ENCODE assay signal across 27 mouse cellular contexts in the genomic region with DNA sequence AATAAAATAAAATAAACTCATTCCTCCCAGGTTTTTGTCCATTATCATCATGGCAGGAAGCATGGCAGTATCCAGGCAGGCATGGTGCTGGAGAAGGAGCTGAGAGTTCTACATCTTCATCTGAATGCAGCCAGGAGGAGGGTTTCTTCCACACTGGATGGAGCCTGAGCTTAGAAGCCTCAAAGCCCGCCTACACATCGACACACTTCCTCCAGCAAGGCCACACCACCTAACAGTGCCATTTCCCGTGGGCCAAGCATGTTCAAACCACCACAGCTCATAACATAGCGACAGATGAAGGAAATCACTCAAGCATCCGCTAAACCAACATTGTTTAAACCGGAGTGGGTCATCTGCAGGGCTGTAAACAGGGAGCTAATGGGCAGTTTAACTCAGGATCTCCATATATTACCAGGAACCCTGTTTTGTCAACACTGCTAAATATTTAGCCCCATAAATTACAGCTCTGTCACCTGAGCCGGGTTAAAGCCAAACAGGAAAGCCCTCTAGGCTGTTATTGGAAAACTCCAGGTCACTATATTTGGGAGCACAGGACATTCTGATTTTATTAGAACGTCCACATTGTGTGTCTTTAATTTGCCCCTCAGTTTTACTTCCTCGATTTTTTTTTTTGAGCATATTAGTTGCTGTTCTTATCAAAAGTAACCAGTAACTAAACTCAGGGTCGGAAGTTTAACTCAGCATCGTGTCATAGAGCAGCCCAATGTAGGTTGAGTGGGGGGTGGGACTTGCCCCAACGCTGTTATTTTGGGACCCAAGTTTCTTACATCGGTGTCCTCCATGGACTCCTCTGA.
"Had no signal": no experiment of that assay in that cellular context is flagged by ENCODE, and none has a peak within 500 bp of the region (broad histone marks: within the 10 kb centered on the region; RNA-seq: fewer than 3 reads in every experiment).

No protein-coding gene starts in this region.

- H3K9ac ChIP-seq: heart, embryonic 13.5 days; heart, embryonic 15.5 days; hindbrain, embryonic 13.5 days; hindbrain, embryonic 15.5 days; kidney, embryonic 15.5 days; limb, embryonic 12.5 days; liver, embryonic 13.5 days had no signal

- DNase-seq: gastrocnemius, adult 2 months; gastrocnemius, postnatal 10 days; gastrocnemius, postnatal 25 days; heart, adult 11 months; heart, adult 2 months; heart, postnatal 14 days; heart, postnatal 36 days; kidney, adult 11 months; kidney, adult 2 months; kidney, adult 9 months; kidney, postnatal 10 days; kidney, postnatal 25 days; kidney, postnatal 4 days; liver; liver, embryonic 13.5 days had no signal

- H3K36me3 ChIP-seq: heart, embryonic 13.5 days; heart, embryonic 15.5 days; hindbrain, embryonic 13.5 days; hindbrain, embryonic 15.5 days; kidney, embryonic 15.5 days; limb, embryonic 12.5 days; liver, embryonic 13.5 days had no signal

- H3K4me1 ChIP-seq: heart, embryonic 13.5 days; heart, embryonic 15.5 days; hindbrain, embryonic 13.5 days; hindbrain, embryonic 15.5 days; liver, embryonic 13.5 days had no signal

- H3K9me3 ChIP-seq: heart, embryonic 13.5 days; heart, embryonic 15.5 days; hindbrain, embryonic 13.5 days; hindbrain, embryonic 15.5 days; kidney, embryonic 15.5 days had no signal

- H3K4me3 ChIP-seq: gastrocnemius, adult 2 months; heart, adult 2 months; heart, embryonic 13.5 days; heart, embryonic 15.5 days; hindbrain, embryonic 13.5 days; hindbrain, embryonic 15.5 days; kidney, embryonic 15.5 days; layer of hippocampus, adult 2 months; left cerebral cortex, adult 2 months; limb, embryonic 12.5 days; liver, embryonic 13.5 days had no signal

- H3K27me3 ChIP-seq: heart, embryonic 15.5 days; hindbrain, embryonic 13.5 days; hindbrain, embryonic 15.5 days; kidney, embryonic 15.5 days; limb, embryonic 12.5 days; liver, embryonic 13.5 days had no signal

- H3K4me2 ChIP-seq: heart, embryonic 11.5 days; heart, embryonic 13.5 days; heart, embryonic 15.5 days; hindbrain, embryonic 13.5 days; hindbrain, embryonic 15.5 days; kidney, embryonic 15.5 days; limb, embryonic 12.5 days; liver, embryonic 11.5 days; liver, embryonic 13.5 days had no signal

- H3K27ac ChIP-seq: gastrocnemius, adult 2 months; heart, adult 2 months; heart, embryonic 13.5 days; heart, embryonic 15.5 days; hindbrain, embryonic 13.5 days; hindbrain, embryonic 15.5 days; hindbrain, postnatal 0 days; kidney, embryonic 15.5 days; layer of hippocampus, adult 2 months; left cerebral cortex, adult 2 months; limb, embryonic 12.5 days; liver, embryonic 13.5 days had no signal

- ATAC-seq: hindbrain, postnatal 0 days; intestine, embryonic 16.5 days had no signal
